Mouse (Mus musculus) MEL (cell line): ENCODE data around the gene Coq10a. TPM values are rescaled to one million over a fixed set of nuclear protein-coding genes. Genes with fewer than 3 reads are reported as not detected.
A peak's percentile ranks its signal among the peaks of the same experiment; 100 is the strongest.

Experiments used
- DNase-seq: peaks from one replicate; pipeline ENCODE4 v3.0.0; 2011; ENCODE audit warnings: low read depth, low spot score
- H3K27ac ChIP-seq: 2 replicates; pipeline ENCODE4 v1.5.1; 2012; ENCODE audit warnings: low read depth, mild to moderate bottlenecking, control low read depth, low read length, moderate library complexity; ENCODE audit not compliant: control insufficient read depth
- H3K27me3 ChIP-seq, 2 experiments: fragments of 150-350 bp in 1 of 2; sonication (generic) in 1 of 2; 2 replicates each; pipeline ENCODE4 v1.6.1; 2012; ENCODE audit warnings: low read length in 2 of 2, mild to moderate bottlenecking in 2 of 2, improper control_type of control experiment in 1 of 2, moderate library complexity in 1 of 2; ENCODE audit not compliant: insufficient read depth in 2 of 2, control insufficient read depth in 1 of 2
- H3K36me3 ChIP-seq, 2 experiments: 2 replicates each; pipeline ENCODE4 v1.6.1; 2012 to 2014; ENCODE audit warnings: low read length in 2 of 2, improper control_type of control experiment in 1 of 2, inconsistent platforms in 1 of 2, mild to moderate bottlenecking in 1 of 2; ENCODE audit not compliant: insufficient read depth in 2 of 2, control insufficient read depth in 1 of 2
- H3K4me1 ChIP-seq, 2 experiments: fragments of 150-350 bp in 1 of 2; sonication (generic) in 1 of 2; 2 replicates each; pipeline ENCODE4 v1.6.1; 2012; ENCODE audit warnings: low read length in 2 of 2, improper control_type of control experiment in 1 of 2, mild to moderate bottlenecking in 1 of 2; ENCODE audit not compliant: insufficient read depth in 2 of 2, control insufficient read depth in 1 of 2
- H3K4me3 ChIP-seq, 2 experiments: fragments of 150-350 bp in 1 of 2; sonication (generic) in 1 of 2; 2 replicates each; pipeline ENCODE4 v1.5.1; 2012; ENCODE audit warnings: low read depth in 2 of 2, low read length in 2 of 2, mild to moderate bottlenecking in 2 of 2, moderate library complexity in 2 of 2, control low read depth in 1 of 2, improper control_type of control experiment in 1 of 2; ENCODE audit not compliant: control insufficient read depth in 1 of 2, insufficient read depth in 1 of 2
- H3K79me2 ChIP-seq: 2 replicates; pipeline ENCODE4 v1.6.1; 2012; ENCODE audit warnings: mild to moderate bottlenecking, low read length, moderate library complexity; ENCODE audit not compliant: control insufficient read depth, poor library complexity, insufficient read depth
- H3K9ac ChIP-seq: 2 replicates; pipeline ENCODE4 v1.6.1; 2012; ENCODE audit warnings: low read depth, mild to moderate bottlenecking, control low read depth, low read length, moderate library complexity; ENCODE audit not compliant: control insufficient read depth, poor library complexity, severe bottlenecking
- H3K9me3 ChIP-seq: fragments of 150-350 bp; sonication (generic); replicated peaks from 2 replicates; pipeline ENCODE4 v1.6.1; 2012; ENCODE audit warnings: mild to moderate bottlenecking, low read length, improper control_type of control experiment, moderate library complexity; ENCODE audit not compliant: insufficient read depth
- BHLHE40 ChIP-seq: IDR thresholded peaks from 2 replicates; pipeline ENCODE4 v1.6.1; 2012; ENCODE audit warnings: low read depth, mild to moderate bottlenecking, inconsistent platforms, low read length, improper control_type of control experiment, borderline replicate concordance
- CHD1 ChIP-seq: IDR thresholded peaks from 2 replicates; pipeline ENCODE4 v1.6.1; 2012; ENCODE audit warnings: low read depth, mild to moderate bottlenecking, inconsistent platforms, low read length, improper control_type of control experiment
- CHD2 ChIP-seq: IDR thresholded peaks from 2 replicates; pipeline ENCODE4 v1.6.1; 2011; ENCODE audit warnings: low read length, improper control_type of control experiment
- CTCF ChIP-seq, 3 experiments: IDR thresholded peaks in 2 of 3; conservative IDR thresholded peaks in 1 of 3; 2 replicates each; pipeline ENCODE4 v1.5.1; 2011 to 2012; ENCODE audit warnings: low read length in 3 of 3, low read depth in 2 of 3, mild to moderate bottlenecking in 2 of 3, improper control_type of control experiment in 1 of 3, inconsistent platforms in 1 of 3, mixed read lengths in 1 of 3, moderate library complexity in 1 of 3; ENCODE audit not compliant: control insufficient read depth in 1 of 3, insufficient read depth in 1 of 3, poor library complexity in 1 of 3, severe bottlenecking in 1 of 3
- E2F4 ChIP-seq: IDR thresholded peaks from 2 replicates; pipeline ENCODE4 v1.6.1; 2011; ENCODE audit warnings: low read depth, low read length, improper control_type of control experiment, borderline replicate concordance
- ELF1 ChIP-seq: IDR thresholded peaks from 2 replicates; pipeline ENCODE4 v1.6.1; 2014; ENCODE audit warnings: low read depth, mild to moderate bottlenecking, inconsistent platforms, low read length, improper control_type of control experiment, moderate library complexity
- EP300 ChIP-seq, 2 experiments: IDR thresholded peaks; 2 replicates each; pipeline ENCODE4 v1.6.1; 2011; ENCODE audit warnings: improper control_type of control experiment in 2 of 2, low read length in 2 of 2, low read depth in 1 of 2, mild to moderate bottlenecking in 1 of 2
- ETS1 ChIP-seq: IDR thresholded peaks from 2 replicates; pipeline ENCODE4 v1.6.1; 2012; ENCODE audit warnings: low read depth, mild to moderate bottlenecking, inconsistent platforms, low read length, improper control_type of control experiment, moderate library complexity
- GABPA ChIP-seq: IDR thresholded peaks from 2 replicates; pipeline ENCODE4 v1.6.1; 2012; ENCODE audit warnings: low read depth, mild to moderate bottlenecking, inconsistent platforms, low read length, improper control_type of control experiment, moderate library complexity
- GATA1 ChIP-seq: IDR thresholded peaks from 2 replicates; pipeline ENCODE4 v1.6.1; 2011; ENCODE audit warnings: low read depth, low read length, improper control_type of control experiment
- HCFC1 ChIP-seq: IDR thresholded peaks from 2 replicates; pipeline ENCODE4 v1.6.1; 2012; ENCODE audit warnings: low read depth, mild to moderate bottlenecking, inconsistent platforms, low read length, improper control_type of control experiment, moderate library complexity
- JUND ChIP-seq: IDR thresholded peaks from 2 replicates; pipeline ENCODE4 v1.6.1; 2011; ENCODE audit warnings: low read depth, mild to moderate bottlenecking, improper control_type of control experiment, low read length
- KAT2A ChIP-seq: conservative IDR thresholded peaks from 2 replicates; pipeline ENCODE4 v1.6.1; 2012; ENCODE audit warnings: low read depth, low read length, improper control_type of control experiment, inconsistent platforms
- MAX ChIP-seq: IDR thresholded peaks from 2 replicates; pipeline ENCODE4 v1.6.1; 2011; ENCODE audit warnings: low read length, improper control_type of control experiment
- MAZ ChIP-seq: IDR thresholded peaks from 2 replicates; pipeline ENCODE4 v1.6.1; 2012; ENCODE audit warnings: low read depth, mild to moderate bottlenecking, inconsistent platforms, low read length, improper control_type of control experiment
- MEF2A ChIP-seq: IDR thresholded peaks from 2 replicates; pipeline ENCODE4 v1.6.1; 2014; ENCODE audit warnings: low read depth, mild to moderate bottlenecking, inconsistent platforms, low read length, improper control_type of control experiment; ENCODE audit not compliant: poor library complexity, insufficient replicate concordance, severe bottlenecking; ENCODE audit errors: extremely low read depth
- MXI1 ChIP-seq: IDR thresholded peaks from 2 replicates; pipeline ENCODE4 v1.6.1; 2011; ENCODE audit warnings: mild to moderate bottlenecking, low read depth, low read length, improper control_type of control experiment
- MYB ChIP-seq: IDR thresholded peaks from 2 replicates; pipeline ENCODE4 v1.6.1; 2011; ENCODE audit warnings: mild to moderate bottlenecking, low read depth, low read length, improper control_type of control experiment
- MYC ChIP-seq: IDR thresholded peaks from 2 replicates; pipeline ENCODE4 v1.6.1; 2011; ENCODE audit warnings: low read depth, mild to moderate bottlenecking, low read length, improper control_type of control experiment, moderate library complexity
- NRF1 ChIP-seq: IDR thresholded peaks from 2 replicates; pipeline ENCODE4 v1.6.1; 2014; ENCODE audit warnings: low read depth, mild to moderate bottlenecking, inconsistent platforms, low read length, improper control_type of control experiment, moderate library complexity; ENCODE audit not compliant: poor library complexity, insufficient read depth, severe bottlenecking
- POLR2A ChIP-seq, 2 experiments: IDR thresholded peaks; 2 replicates each; pipeline ENCODE4 v1.6.1; 2011 to 2012; ENCODE audit warnings: low read length in 2 of 2, mild to moderate bottlenecking in 2 of 2, control low read depth in 1 of 2, improper control_type of control experiment in 1 of 2, low read depth in 1 of 2, moderate library complexity in 1 of 2; ENCODE audit not compliant: control insufficient read depth in 1 of 2, insufficient read depth in 1 of 2, poor library complexity in 1 of 2
- POLR2AphosphoS2 ChIP-seq: IDR thresholded peaks from 2 replicates; pipeline ENCODE4 v1.6.1; 2011; ENCODE audit warnings: low read length, improper control_type of control experiment
- POLR2AphosphoS5 ChIP-seq: IDR thresholded peaks from 2 replicates; pipeline ENCODE4 v1.6.1; 2012; ENCODE audit warnings: low read depth, borderline replicate concordance, mild to moderate bottlenecking, inconsistent platforms, low read length, moderate library complexity, mixed read lengths
- RAD21 ChIP-seq: IDR thresholded peaks from 2 replicates; pipeline ENCODE4 v1.6.1; 2011; ENCODE audit warnings: mild to moderate bottlenecking, low read depth, low read length, improper control_type of control experiment
- RCOR1 ChIP-seq: IDR thresholded peaks from 2 replicates; pipeline ENCODE4 v1.6.1; 2012; ENCODE audit warnings: low read depth, mild to moderate bottlenecking, inconsistent platforms, low read length, improper control_type of control experiment
- SIN3A ChIP-seq: IDR thresholded peaks from 2 replicates; pipeline ENCODE4 v1.6.1; 2012; ENCODE audit warnings: low read length, improper control_type of control experiment, inconsistent platforms
- SMC3 ChIP-seq: IDR thresholded peaks from 2 replicates; pipeline ENCODE4 v1.6.1; 2011; ENCODE audit warnings: low read depth, low read length, improper control_type of control experiment
- TAL1 ChIP-seq: IDR thresholded peaks from 2 replicates; pipeline ENCODE4 v1.6.1; 2012; ENCODE audit warnings: mild to moderate bottlenecking, inconsistent platforms, low read length, moderate library complexity, mixed read lengths
- TBP ChIP-seq: IDR thresholded peaks from 2 replicates; pipeline ENCODE4 v1.8.0; 2011; ENCODE audit warnings: low read depth, low read length, improper control_type of control experiment
- USF1 ChIP-seq: IDR thresholded peaks from 2 replicates; pipeline ENCODE4 v1.6.1; 2014; ENCODE audit warnings: low read depth, mild to moderate bottlenecking, inconsistent platforms, low read length, improper control_type of control experiment, moderate library complexity
- USF2 ChIP-seq, 2 experiments: IDR thresholded peaks; 2 replicates each; pipeline ENCODE4 v1.6.1; 2011 to 2012; ENCODE audit warnings: improper control_type of control experiment in 2 of 2, low read length in 2 of 2, borderline replicate concordance in 1 of 2, inconsistent platforms in 1 of 2, low read depth in 1 of 2, mild to moderate bottlenecking in 1 of 2; ENCODE audit not compliant: insufficient read depth in 1 of 2
- ZC3H11A ChIP-seq: IDR thresholded peaks from 2 replicates; pipeline ENCODE4 v1.6.1; 2012; ENCODE audit warnings: low read depth, mild to moderate bottlenecking, inconsistent platforms, low read length, improper control_type of control experiment
- ZKSCAN1 ChIP-seq: IDR thresholded peaks from 2 replicates; pipeline ENCODE4 v1.6.1; 2012; ENCODE audit warnings: low read depth, mild to moderate bottlenecking, inconsistent platforms, low read length, improper control_type of control experiment, moderate library complexity
- ZMIZ1 ChIP-seq: IDR thresholded peaks from 2 replicates; pipeline ENCODE4 v1.6.1; 2012; ENCODE audit warnings: low read depth, mild to moderate bottlenecking, inconsistent platforms, low read length, improper control_type of control experiment, moderate library complexity
- ZNF384 ChIP-seq: IDR thresholded peaks from 2 replicates; pipeline ENCODE4 v1.6.1; 2012; ENCODE audit warnings: low read depth, mild to moderate bottlenecking, inconsistent platforms, low read length, improper control_type of control experiment
- polyA plus RNA-seq, 2 experiments: library from polyadenylated mRNA; stranded (reverse) in 1 of 2; unstranded in 1 of 2; fragments of >175 nt in 1 of 2; fragments of >200 nt in 1 of 2; gene quantifications; 2 replicates each; pipeline versions ENCODE4 v1.2.1 to v1.2.4; 2012; ENCODE audit warnings: low replicate concordance in 2 of 2, low read depth in 1 of 2; ENCODE audit not compliant: insufficient read length in 2 of 2, insufficient read depth in 1 of 2, missing spikeins in 1 of 2
- total RNA-seq: library from RNA; depleted of rRNA; stranded (reverse); fragments of 300-350 nt; gene quantifications from 2 replicates; pipeline ENCODE4 v1.2.3, GENCODE M21; 2012

Gene Coq10a
- total and polyA plus RNA-seq, 3 experiments: 7.7 to 14.1 TPM; not detected in 1

GRCm38 (mm10) chr10:128409692-128410559 lies 41.1 kb upstream of the Coq10a start:
- Histone ChIP-seq H3K36me3 (peaks cover 0 to 9% of the 10 kb centered on the region in 2 experiments; a peak in 2 of 4 replicates), H3K4me1 (peaks cover 0 to 8% of the 10 kb centered on the region in 2 experiments; a peak in 2 of 4 replicates)
- peak; percentile 99 for DNase-seq
- TF ChIP-seq POLR2A (IDR thresholded peaks at IDR 0.05; ENCODE audit: control insufficient read depth in 1 of 2, insufficient read depth in 1 of 2, low read depth in 1 of 2, low read length in 2 of 2, poor library complexity in 1 of 2): peak in 1 of 2 experiments; percentile 68; a peak in 1 of 4 replicates
- TF ChIP-seq EP300 (IDR thresholded peaks at IDR 0.05; ENCODE audit: low read depth in 1 of 2, low read length in 2 of 2): peak in 1 of 2 experiments; percentile 25; a peak in 1 of 4 replicates
- peak; percentile 56 for TF ChIP-seq ZNF384
- TF ChIP-seq TAL1: no peak
- TF ChIP-seq USF2 (IDR thresholded peaks at IDR 0.05; ENCODE audit: borderline replicate concordance in 1 of 2, insufficient read depth in 1 of 2, low read depth in 1 of 2, low read length in 2 of 2): no peak
- TF ChIP-seq ETS1: peak; percentile 19; the same call in 1 of the 2 replicates
- TF ChIP-seq GABPA: no peak
- peak; percentile 66 for TF ChIP-seq MXI1
- TF ChIP-seq KAT2A: peak; percentile 57; the same call in 1 of the 2 replicates
- no peak for TF ChIP-seq JUND
- TF ChIP-seq RCOR1: no peak
- TF ChIP-seq RAD21: peak; percentile 26
- peak; percentile 93 for TF ChIP-seq ELF1
- peak; percentile 97 for TF ChIP-seq SIN3A
- TF ChIP-seq SMC3: peak; percentile 74
- no peak for TF ChIP-seq MEF2A
- peak; percentile 67; the same call in 1 of the 2 replicates for TF ChIP-seq ZMIZ1
- no peak for TF ChIP-seq POLR2AphosphoS5
- TF ChIP-seq POLR2AphosphoS2: no peak
- no peak; the same call in none of the 2 replicates for TF ChIP-seq ZC3H11A
- TF ChIP-seq MYC: 0 out of 2 replicates have a peak, but pooled peaks have one; percentile 3
- no peak for TF ChIP-seq ZKSCAN1
- no peak; the same call in 1 of the 2 replicates for TF ChIP-seq NRF1
- TF ChIP-seq CHD2: peak; percentile 59
- no peak; the same call in 1 of the 2 replicates for TF ChIP-seq CHD1
- TF ChIP-seq MAZ: peak; percentile 97
- peak; percentile 69 to 83 (median 69) for TF ChIP-seq CTCF (IDR thresholded peaks at IDR 0.05 in 2 of 3, conservative IDR thresholded peaks at IDR 0.05 in 1 of 3; ENCODE audit: control insufficient read depth in 1 of 3, insufficient read depth in 1 of 3, low read depth in 2 of 3, low read length in 3 of 3, poor library complexity in 1 of 3, severe bottlenecking in 1 of 3)
- peak; percentile 33; the same call in 1 of the 2 replicates for TF ChIP-seq MAX
- TF ChIP-seq E2F4: peak; percentile 34; the same call in 1 of the 2 replicates
- TF ChIP-seq MYB: no peak
- TF ChIP-seq BHLHE40: no peak
- 0 out of 2 replicates have a peak, but pooled peaks have one; percentile 52 for TF ChIP-seq TBP
- TF ChIP-seq HCFC1: peak; percentile 85
- TF ChIP-seq GATA1: no peak
- TF ChIP-seq USF1: peak; percentile 73

More at GRCm38 (mm10) chr10:128409692-128410559, 41.1 kb upstream of the Coq10a start:
- Histone ChIP-seq H3K79me2 (peaks cover 32% of the 10 kb centered on the region), H3K9me3 (no peaks in the 10 kb centered on the region), H3K4me3 (peak overlapping the region; percentile 76 to 90), H3K9ac (peak overlapping the region; percentile 91), H3K27me3 (no peaks in the 10 kb centered on the region), H3K27ac (peak overlapping the region; percentile 89)
